Mouse (Mus musculus): ENCODE measurements around the gene Zfp951. TPM values are rescaled to one million over a fixed set of nuclear protein-coding genes. Genes with fewer than 3 reads are reported as not detected.

Gene Zfp951
- polyA plus RNA-seq, 1 experiment: 0.20 TPM

Other genes with a start within 250 kb of the Zfp951 start
- gene Abcg3, start 122.6 kb upstream of the Zfp951 start, polyA plus RNA-seq (2012; fragmentation: generic; extraction: Trizol): not detected